Mouse (Mus musculus) splenic B cell, adult 2 months (primary cell): Measurements from ENCODE around the gene Mdga1.

Experiments
- DNase-seq: peaks from one replicate; pipeline ENCODE4 v3.0.0-alpha.2; 2011; ENCODE audit warnings: low read depth, low spot score
- H3K27me3 ChIP-seq: 2 replicates; pipeline ENCODE4 v1.6.1; 2012; ENCODE audit warnings: mild to moderate bottlenecking, low read length, moderate library complexity, mixed read lengths; ENCODE audit not compliant: control insufficient read depth, poor library complexity, insufficient read depth, severe bottlenecking
- H3K36me3 ChIP-seq: 2 replicates; pipeline ENCODE4 v1.6.1; 2012; ENCODE audit warnings: mild to moderate bottlenecking, low read length, moderate library complexity, mixed read lengths; ENCODE audit not compliant: control insufficient read depth, poor library complexity, insufficient read depth, severe bottlenecking

Mdga1 gene

DNA sequence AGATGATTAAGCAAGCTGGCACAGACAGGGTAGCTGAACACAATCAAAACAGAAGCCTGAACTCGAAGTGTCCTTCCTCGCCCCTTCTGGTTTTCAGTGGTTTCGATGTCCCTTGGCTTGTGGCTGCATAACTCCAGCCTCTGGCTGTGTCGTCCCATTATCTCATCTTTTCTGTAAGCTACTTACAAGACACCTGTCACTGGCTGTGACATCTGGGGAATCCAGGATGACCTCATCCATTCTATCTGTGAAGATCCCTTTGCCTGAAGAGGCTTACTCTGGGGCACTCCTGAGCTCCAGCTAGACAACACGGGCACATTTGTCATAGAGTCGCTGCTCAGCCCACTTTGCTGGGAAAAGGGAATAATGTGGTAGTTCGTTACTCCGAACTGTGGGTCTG is 14.0 kb downstream of the Mdga1 start:
- H3K36me3 ChIP-seq, result no peaks in the 10 kb centered on the region
- H3K27me3 ChIP-seq, result no peaks in the 10 kb centered on the region
- DNase-seq, result no peak

DNA sequence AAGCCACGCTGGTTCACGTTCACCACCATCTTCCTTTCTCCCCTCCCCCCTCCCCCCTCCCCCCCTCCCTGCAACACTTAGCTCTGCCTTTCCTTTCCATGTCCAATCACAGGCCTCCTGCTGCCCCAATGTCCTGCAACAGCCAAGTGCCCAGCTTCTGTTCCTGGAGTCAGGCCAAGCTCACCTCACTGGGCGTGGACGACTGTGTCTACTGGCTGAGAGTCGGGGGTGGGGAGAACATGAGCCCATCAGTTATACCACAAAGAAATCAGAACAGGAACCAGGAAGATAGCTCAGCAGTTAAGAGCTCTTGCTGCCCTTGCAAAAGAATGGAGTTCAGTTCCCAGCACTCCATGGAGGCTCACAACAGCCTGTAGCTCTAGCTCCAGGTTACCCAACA is 15.6 kb downstream of the Mdga1 start:
- no peak for DNase-seq
- Histone ChIP-seq H3K27me3 (no peaks in the 10 kb centered on the region), H3K36me3 (no peaks in the 10 kb centered on the region)

GRCm38 (mm10) chr17:29951100-29951499 is 18.8 kb downstream of the Mdga1 start:
- no peaks in the 10 kb centered on the region; the same call in 1 of the 2 replicates for H3K27me3 ChIP-seq
- no peak for DNase-seq
- no peaks in the 10 kb centered on the region for H3K36me3 ChIP-seq

DNA sequence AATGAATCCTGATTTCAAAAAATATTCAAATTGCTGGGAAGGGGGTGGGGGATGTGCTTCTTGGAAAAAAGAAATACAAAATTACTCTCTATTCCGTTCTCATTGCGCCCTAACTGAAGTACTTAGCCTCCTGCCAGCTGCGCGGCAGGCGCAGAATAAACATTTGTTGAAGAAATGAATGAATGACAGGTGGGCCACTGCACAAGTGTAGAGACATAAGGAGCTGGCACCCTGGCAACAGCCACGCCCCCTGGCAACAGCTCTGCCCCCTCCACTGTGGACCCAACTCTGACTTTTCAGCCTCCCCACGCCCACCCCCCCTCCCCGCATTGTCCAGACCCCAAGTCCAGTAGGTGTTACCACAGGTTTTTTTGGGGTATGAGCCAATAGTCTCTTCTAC is 19.3 kb downstream of the Mdga1 start:
- Histone ChIP-seq H3K36me3 (no peaks in the 10 kb centered on the region), H3K27me3 (no peaks in the 10 kb centered on the region; the same call in 1 of the 2 replicates)
- DNase-seq, result no peak

- Histone ChIP-seq H3K27me3 (no peaks in the 10 kb centered on the region; the same call in 1 of the 2 replicates), H3K36me3 (no peaks in the 10 kb centered on the region)
- DNase-seq, result no peak
Measured at GRCm38 (mm10) chr17:29947271-29947714, 22.6 kb downstream of the Mdga1 start.

DNA sequence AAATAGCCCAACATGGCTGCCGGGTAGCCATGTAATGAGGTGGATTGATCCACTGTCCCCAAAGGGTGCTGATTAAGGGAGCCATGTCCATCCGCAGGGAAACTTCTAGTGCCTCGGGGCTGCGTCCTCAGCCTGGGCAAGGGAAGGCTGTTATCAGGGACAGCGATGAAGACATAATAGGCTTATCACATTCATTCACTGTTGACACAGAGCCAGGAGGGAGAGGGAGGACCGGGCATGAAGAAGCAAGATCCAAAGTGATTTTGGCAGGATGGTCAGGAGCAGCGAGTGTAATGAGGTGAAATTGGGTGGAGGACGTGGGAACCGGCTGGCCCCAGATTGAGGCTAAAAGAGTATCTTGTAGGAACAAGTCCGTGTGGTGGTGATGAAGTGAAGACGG is 25.5 kb downstream of the Mdga1 start:
- Histone ChIP-seq H3K27me3 (no peaks in the 10 kb centered on the region; the same call in 1 of the 2 replicates), H3K36me3 (no peaks in the 10 kb centered on the region)
- DNase-seq, result no peak

GRCm38 (mm10) chr17:29939011-29939410 is 30.9 kb downstream of the Mdga1 start:
- DNase-seq, result no peak
- Histone ChIP-seq H3K36me3 (no peaks in the 10 kb centered on the region), H3K27me3 (no peaks in the 10 kb centered on the region)

- Histone ChIP-seq H3K27me3 (no peaks in the 10 kb centered on the region), H3K36me3 (no peaks in the 10 kb centered on the region)
- DNase-seq, result no peak
Measured at GRCm38 (mm10) chr17:29937350-29937781, 32.5 kb downstream of the Mdga1 start.

DNA sequence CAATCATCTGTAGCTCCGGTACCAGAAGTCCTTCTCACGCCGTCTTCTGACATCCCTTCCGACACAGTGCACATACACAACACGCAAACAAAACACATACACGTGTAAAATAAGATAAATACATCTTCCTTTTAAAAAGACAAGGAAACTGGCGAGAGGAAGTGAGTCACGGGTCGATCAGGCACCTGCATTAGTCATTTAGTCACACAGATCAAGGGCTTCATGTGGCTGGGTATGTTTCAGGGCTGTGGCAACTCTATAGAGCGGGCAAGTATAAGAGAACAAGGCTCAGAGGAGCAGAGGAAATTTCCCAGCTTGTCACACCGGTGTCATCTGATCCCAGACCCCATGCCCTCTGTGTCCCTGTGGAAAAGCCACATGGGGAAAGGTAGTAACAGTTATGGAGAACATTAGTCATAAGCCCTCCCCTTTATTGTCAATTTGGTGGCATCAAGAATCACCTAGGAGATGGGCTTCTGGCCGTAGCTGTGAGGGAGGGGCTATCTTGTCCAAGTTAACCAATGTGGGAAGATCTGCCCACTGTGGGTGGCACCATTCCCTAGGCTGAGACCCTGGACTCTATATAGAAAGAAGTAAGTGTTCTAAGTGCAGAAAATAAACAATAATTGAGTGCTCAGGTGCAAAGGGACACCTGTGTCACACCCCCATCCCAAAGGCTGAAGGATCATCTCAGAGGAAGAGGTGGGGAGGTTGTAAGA is 35.6 kb downstream of the Mdga1 start:
- no peaks in the 10 kb centered on the region for H3K36me3 ChIP-seq
- DNase-seq, result no peak
- H3K27me3 ChIP-seq, result no peaks in the 10 kb centered on the region

DNA sequence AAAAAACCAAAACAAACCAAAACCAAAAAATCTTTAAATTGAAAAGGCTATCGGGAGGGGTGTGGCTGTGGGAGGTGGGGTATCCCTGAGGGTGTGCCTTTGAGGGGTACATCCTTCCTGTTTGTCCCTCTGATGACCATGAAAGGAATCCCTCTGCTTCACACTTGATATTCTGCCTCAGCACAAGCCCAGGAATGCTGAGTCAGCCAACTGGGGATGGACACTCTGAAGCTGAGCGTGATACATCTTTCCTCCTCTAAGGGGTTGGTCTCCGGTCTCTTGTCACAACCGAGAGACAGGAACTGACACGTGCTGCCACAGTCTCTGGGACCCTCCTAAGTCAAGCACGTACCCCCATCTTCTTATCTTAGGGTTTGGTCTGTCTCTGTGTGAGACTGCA is 37.1 kb downstream of the Mdga1 start:
- Histone ChIP-seq H3K27me3 (0 out of 2 replicates have a peak, but pooled peaks cover 2% of the 10 kb centered on the region), H3K36me3 (no peaks in the 10 kb centered on the region)
- DNase-seq, result no peak

GRCm38 (mm10) chr17:29931224-29931945 is 38.5 kb downstream of the Mdga1 start:
- no peaks in the 10 kb centered on the region for H3K36me3 ChIP-seq
- H3K27me3 ChIP-seq, result 0 out of 2 replicates have a peak, but pooled peaks cover 2% of the 10 kb centered on the region
- no peak for DNase-seq

- no peak for DNase-seq
- 0 out of 2 replicates have a peak, but pooled peaks cover 2% of the 10 kb centered on the region for H3K27me3 ChIP-seq
- no peaks in the 10 kb centered on the region for H3K36me3 ChIP-seq
Measured at GRCm38 (mm10) chr17:29928751-29929237, 41.1 kb downstream of the Mdga1 start.

DNA sequence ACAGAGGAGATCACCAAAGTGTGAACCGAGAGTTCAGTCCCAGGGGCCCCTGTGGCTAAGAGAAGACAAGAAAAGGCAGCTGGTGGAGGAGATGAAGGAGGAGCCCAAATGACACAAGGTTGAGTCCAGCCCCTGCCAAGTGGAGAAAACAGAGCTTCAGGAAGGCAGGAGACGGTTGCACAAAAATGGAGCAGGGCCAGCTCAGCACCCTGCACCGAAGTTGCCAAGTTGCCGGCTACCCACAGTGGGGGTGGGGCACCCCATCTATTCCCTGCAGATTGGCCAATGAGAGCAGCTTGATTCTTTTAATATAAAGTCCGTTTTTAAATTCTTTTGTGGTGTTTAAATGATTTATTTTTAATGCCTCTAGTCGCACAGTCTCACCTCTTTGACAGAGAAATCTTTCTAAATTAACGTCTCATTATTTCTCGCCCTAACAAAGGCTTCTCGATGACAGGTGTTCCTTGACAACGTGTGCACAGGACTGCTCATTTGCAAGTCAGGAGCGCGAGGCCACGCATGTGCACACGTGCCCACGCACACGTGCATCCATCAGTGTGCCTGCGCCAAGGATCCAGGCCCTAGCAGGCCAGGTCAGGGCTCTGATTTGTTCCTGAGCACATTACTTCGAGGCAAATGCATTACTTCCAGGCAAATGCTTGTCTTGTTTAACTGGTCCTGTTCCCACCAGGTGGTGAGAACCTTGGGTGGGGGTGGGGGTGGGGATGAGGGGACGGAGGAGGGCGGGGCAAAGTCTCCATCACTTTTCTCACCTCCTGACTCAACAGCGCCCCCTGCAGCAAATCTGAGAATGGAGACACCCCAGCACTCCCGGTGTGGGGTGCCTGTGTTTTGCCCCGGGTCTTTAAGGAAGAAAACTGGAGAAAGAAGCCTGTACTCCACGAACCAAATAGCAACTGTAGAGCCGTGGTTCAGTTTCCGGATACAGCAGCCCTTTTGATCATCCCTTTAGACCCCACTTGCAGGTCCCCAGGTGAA is 44.0 kb downstream of the Mdga1 start:
- H3K27me3 ChIP-seq, result 0 out of 2 replicates have a peak, but pooled peaks cover 2% of the 10 kb centered on the region
- H3K36me3 ChIP-seq, result no peaks in the 10 kb centered on the region
- no peak for DNase-seq

GRCm38 (mm10) chr17:29920089-29920488 is 49.8 kb downstream of the Mdga1 start:
- no peaks in the 10 kb centered on the region for H3K27me3 ChIP-seq
- H3K36me3 ChIP-seq, result no peaks in the 10 kb centered on the region
- no peak for DNase-seq
